8 mouse cellular contexts compared by ENCODE assay signal in genomic region chr9:44723521-44724041, GRCm38 (mm10). TPM values are rescaled to one million over a fixed set of nuclear protein-coding genes. Genes with fewer than 3 reads are reported as not detected.
DNase-seq lines count a peak whose midpoint lies in the region; ATAC-seq and TF ChIP-seq lines count a peak whose summit lies in the region.

No protein-coding gene starts in this region.

- TF ChIP-seq CTCF in kidney, postnatal 0 days (IDR thresholded peaks at IDR 0.05; ENCODE audit: low read depth), result no peak

- H3K4me2 ChIP-seq in kidney, postnatal 0 days (ENCODE audit: low read length), result no peak overlapping the region

- H3K9ac ChIP-seq in kidney, postnatal 0 days (ENCODE audit: low read depth, low read length), result no peak overlapping the region

- H3K9me3 ChIP-seq in kidney, postnatal 0 days (replicated peaks; ENCODE audit: low read length), result no peaks in the 10 kb centered on the region

- ATAC-seq in cerebellum, adult (ENCODE audit: insufficient number of reproducible peaks, low FRiP score, low TSS enrichment), result no peak
- ATAC-seq in kidney, postnatal 0 days (replicated peaks; ENCODE audit: low FRiP score, low read depth), result no peak
- no peak for ATAC-seq in megakaryocyte, adult 5-6 weeks (ENCODE audit: poor library complexity, severe bottlenecking)
- no peak for ATAC-seq in erythroid progenitor cell, adult 5-6 weeks (replicated peaks; ENCODE audit: low FRiP score, poor library complexity, severe bottlenecking)

- DNase-seq in cerebellum, postnatal 10 days, result peak; percentile 62 to 78
- peak; percentile 15 for DNase-seq in thymus, postnatal 25 days
- DNase-seq in thymus, postnatal 36 days, result no peak
- DNase-seq in kidney, postnatal 0 days (ENCODE audit: low spot score), result no peak
- no peak for DNase-seq in yolk sac, embryonic 10.5 days (ENCODE audit: low spot score)

- peaks cover 44% of the 10 kb centered on the region for H3K4me1 ChIP-seq in kidney, postnatal 0 days (replicated peaks; ENCODE audit: insufficient read depth, low read length)

- peaks cover 12% of the 10 kb centered on the region; the same call in 1 of the 2 replicates for H3K36me3 ChIP-seq in kidney, postnatal 0 days (ENCODE audit: insufficient read depth, low read length)

- peak overlapping the region; percentile 76 for H3K27ac ChIP-seq in kidney, postnatal 0 days

- no peaks in the 10 kb centered on the region for H3K27me3 ChIP-seq in kidney, postnatal 0 days (ENCODE audit: insufficient read depth, low read length)

- no peak overlapping the region for H3K4me3 ChIP-seq in kidney, postnatal 0 days (replicated peaks; ENCODE audit: low read depth, low read length)

- 64% methylated on average over 11 of the region's 11 CpGs for WGBS in kidney, postnatal 0 days

RNA-seq across cellular contexts. Expression of gene Phldb1, which starts 11.4 kb away (rescaled TPM):
- polyA plus RNA-seq in kidney, postnatal 0 days (2015; fragmentation: Nextera tagmentation; extraction: Ambion mirVana), result 24.2 and 24.4 TPM in 2 replicates
- 0.76 and 2.1 TPM in 2 replicates for total RNA-seq in megakaryocyte, adult 5-6 weeks (2015)
- 2.0 and 2.6 TPM in 2 replicates for total RNA-seq in megakaryocyte, adult 5-6 weeks (2017)
- 3.8 TPM in 1 of 2 replicates, not detected in the other for total RNA-seq in erythroid progenitor cell, adult 5-6 weeks (2015; ENCODE audit: low replicate concordance)
- total RNA-seq in erythroid progenitor cell, adult 5-6 weeks (2017; ENCODE audit: low replicate concordance), result 0.26 and 4.4 TPM in 2 replicates

RNA-seq across cellular contexts. Expression of gene Arcn1, which starts 44.1 kb away (rescaled TPM):
- 135 and 149 TPM in 2 replicates for polyA plus RNA-seq in kidney, postnatal 0 days (2015; fragmentation: Nextera tagmentation; extraction: Ambion mirVana)
- 126 and 151 TPM in 2 replicates for total RNA-seq in megakaryocyte, adult 5-6 weeks (2015)
- total RNA-seq in megakaryocyte, adult 5-6 weeks (2017), result 165 and 172 TPM in 2 replicates
- total RNA-seq in erythroid progenitor cell, adult 5-6 weeks (2015; ENCODE audit: low replicate concordance), result 64.6 and 68.1 TPM in 2 replicates
- 58.0 and 97.5 TPM in 2 replicates for total RNA-seq in erythroid progenitor cell, adult 5-6 weeks (2017; ENCODE audit: low replicate concordance)

RNA-seq across cellular contexts. Expression of gene Ift46, which starts 44.1 kb away (rescaled TPM):
- 98.3 and 109 TPM in 2 replicates for polyA plus RNA-seq in kidney, postnatal 0 days (2015; fragmentation: Nextera tagmentation; extraction: Ambion mirVana)
- 38.5 and 53.7 TPM in 2 replicates for total RNA-seq in megakaryocyte, adult 5-6 weeks (2015)
- total RNA-seq in megakaryocyte, adult 5-6 weeks (2017), result 27.6 and 40.8 TPM in 2 replicates
- total RNA-seq in erythroid progenitor cell, adult 5-6 weeks (2015; ENCODE audit: low replicate concordance), result 15.1 and 18.4 TPM in 2 replicates
- total RNA-seq in erythroid progenitor cell, adult 5-6 weeks (2017; ENCODE audit: low replicate concordance), result 4.7 and 18.2 TPM in 2 replicates

RNA-seq across cellular contexts. Expression of gene Treh, which starts 50.5 kb away (rescaled TPM):
- 1.5 and 2.2 TPM in 2 replicates for polyA plus RNA-seq in kidney, postnatal 0 days (2015; fragmentation: Nextera tagmentation; extraction: Ambion mirVana)
- total RNA-seq in megakaryocyte, adult 5-6 weeks (2015), result not detected in 2 replicates
- total RNA-seq in megakaryocyte, adult 5-6 weeks (2017), result not detected in 2 replicates
- not detected in 2 replicates for total RNA-seq in erythroid progenitor cell, adult 5-6 weeks (2015; ENCODE audit: low replicate concordance)
- not detected in 2 replicates for total RNA-seq in erythroid progenitor cell, adult 5-6 weeks (2017; ENCODE audit: low replicate concordance)

Comparison
In these comparisons a context has a peak if more than half of its experiments do, and no peak if none do; other contexts are left out.
1. DNase-seq: peak in cerebellum, postnatal 10 days (2 of 2) and thymus, postnatal 25 days (single experiment); none in thymus, postnatal 36 days (0 of 2), kidney, postnatal 0 days (single experiment) and yolk sac, embryonic 10.5 days (single experiment).